Mouse (Mus musculus) neural tube, embryonic 14.5 days (tissue): Measurements from ENCODE around the gene Col6a1. TPM values are rescaled to one million over a fixed set of nuclear protein-coding genes. Genes with fewer than 3 reads are reported as not detected.

Experiments
- ATAC-seq: fragments of 200-750 bp; cut with Nextera tagmentation; 2 replicates; pipeline ENCODE4 v1.8.0; 2017; ENCODE audit warnings: low read depth, mild to moderate bottlenecking, moderate TSS enrichment, moderate library complexity
- H3K27ac ChIP-seq: fragments of 300-500 bp; sonication (generic); 2 replicates; pipeline ENCODE4 v1.5.1; 2014; ENCODE audit warnings: low read depth, mild to moderate bottlenecking, control low read depth, low read length, moderate library complexity, mixed read lengths
- H3K27me3 ChIP-seq: fragments of 300-500 bp; sonication (generic); 2 replicates; pipeline ENCODE4 v1.6.1; 2014; ENCODE audit warnings: low read length; ENCODE audit not compliant: control insufficient read depth, insufficient read depth
- H3K36me3 ChIP-seq: fragments of 300-500 bp; sonication (generic); 2 replicates; pipeline ENCODE4 v1.6.1; 2014; ENCODE audit warnings: low read length, mixed read lengths; ENCODE audit not compliant: control insufficient read depth, insufficient read depth
- H3K4me1 ChIP-seq: fragments of 300-500 bp; sonication (generic); 2 replicates; pipeline ENCODE4 v1.6.1; 2014; ENCODE audit warnings: low read length; ENCODE audit not compliant: control insufficient read depth, insufficient read depth
- H3K4me2 ChIP-seq: fragments of 300-500 bp; sonication (generic); 2 replicates; pipeline ENCODE4 v1.6.1; 2014; ENCODE audit warnings: mild to moderate bottlenecking, low read depth, low read length, control low read depth
- H3K4me3 ChIP-seq: fragments of 300-500 bp; sonication (generic); 2 replicates; pipeline ENCODE4 v1.5.1; 2014; ENCODE audit warnings: low read depth, low read length, control low read depth, mixed read lengths
- H3K9ac ChIP-seq: fragments of 300-500 bp; sonication (generic); replicated peaks from 2 replicates; pipeline ENCODE4 v1.6.1; 2014; ENCODE audit warnings: low read depth, mild to moderate bottlenecking, control low read depth, low read length, mixed read lengths
- H3K9me3 ChIP-seq: fragments of 300-500 bp; sonication (generic); 2 replicates; pipeline ENCODE4 v1.6.1; 2016; ENCODE audit warnings: low read length; ENCODE audit not compliant: control insufficient read depth
- WGBS: fragments of 180-500 bp; shearing (Covaris S2); extraction: QIAGEN DNeasy Blood & Tissue Kit; methylation state at CpG from one replicate; pipeline ENCODE4 v1.1.7; 2014; 5-methylcytosine and 5-hydroxymethylcytosine counted together
- polyA plus RNA-seq: library from polyadenylated mRNA; unstranded; fragments of >200 nt; fragmentation: Nextera tagmentation; extraction: Ambion mirVana; gene quantifications from 2 replicates; pipeline ENCODE4 v1.2.1, GENCODE M21; 2014

Col6a1 gene
- polyA plus RNA-seq, 1 experiment from 2014 or later: 2.6 TPM

DNA sequence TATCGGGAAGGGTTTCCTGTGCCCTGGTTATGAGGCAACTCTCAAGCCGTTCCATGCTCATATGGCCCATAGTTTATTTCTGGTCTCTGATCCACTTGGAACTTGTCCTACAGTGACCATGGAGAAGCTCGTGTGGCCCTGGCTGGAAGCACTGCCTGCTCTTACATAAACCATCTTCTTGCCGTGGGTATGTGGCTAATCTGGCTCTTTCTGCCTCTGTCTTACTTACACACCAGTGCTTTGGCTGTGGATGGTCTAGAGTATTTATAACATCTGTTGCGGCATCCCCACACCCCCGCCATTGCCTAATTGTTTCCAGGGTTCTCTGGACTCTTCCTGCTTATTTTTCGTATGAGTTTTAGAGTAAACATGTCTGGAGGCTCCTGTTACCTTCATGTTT lies 26.2 kb downstream of the Col6a1 start:
- Histone ChIP-seq H3K27ac (no peak overlapping the region), H3K9me3 (no peaks in the 10 kb centered on the region), H3K27me3 (no peaks in the 10 kb centered on the region), H3K4me3 (no peak overlapping the region), H3K36me3 (no peaks in the 10 kb centered on the region), H3K4me2 (no peak overlapping the region), H3K4me1 (no peaks in the 10 kb centered on the region), H3K9ac (no peak overlapping the region)
- 89% methylated on average over 7 of the region's 7 CpGs for WGBS
- no peak for ATAC-seq

DNA sequence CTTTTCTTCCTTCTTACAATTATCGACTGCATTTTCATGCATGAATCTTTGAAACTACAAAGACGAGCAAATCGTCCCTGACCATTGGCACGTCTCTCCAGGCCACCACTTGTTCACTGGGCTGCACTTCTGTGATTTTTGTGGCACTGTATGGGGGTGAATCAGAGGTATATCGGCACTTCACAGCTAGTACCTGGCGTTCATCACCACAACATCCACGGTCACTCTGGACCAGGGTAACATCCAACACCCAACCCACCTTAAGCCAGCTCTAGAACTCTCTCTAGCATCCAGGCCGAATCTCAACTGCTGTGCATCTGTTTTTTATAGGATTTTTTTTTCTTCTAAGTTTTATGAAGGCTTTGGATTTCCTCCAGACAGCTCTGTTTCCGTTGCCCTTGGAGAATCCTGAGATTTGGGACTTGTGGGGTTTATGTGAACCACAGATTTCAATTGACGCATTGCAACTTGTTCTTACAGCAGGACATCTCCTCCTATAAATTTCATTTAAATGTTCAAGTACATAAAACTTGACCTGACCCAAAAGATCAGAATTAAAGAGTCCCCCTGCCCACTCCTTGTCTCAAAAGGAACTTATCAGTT lies 30.6 kb downstream of the Col6a1 start:
- no peaks in the 10 kb centered on the region for H3K27me3 ChIP-seq
- H3K36me3 ChIP-seq: no peaks in the 10 kb centered on the region
- H3K4me3 ChIP-seq: no peak overlapping the region
- no peaks in the 10 kb centered on the region for H3K4me1 ChIP-seq
- H3K4me2 ChIP-seq: no peak overlapping the region
- no peak overlapping the region for H3K27ac ChIP-seq
- H3K9ac ChIP-seq: no peak overlapping the region
- ATAC-seq: no peak
- 89% methylated on average over 10 of the region's 10 CpGs for WGBS
- H3K9me3 ChIP-seq: no peaks in the 10 kb centered on the region

DNA sequence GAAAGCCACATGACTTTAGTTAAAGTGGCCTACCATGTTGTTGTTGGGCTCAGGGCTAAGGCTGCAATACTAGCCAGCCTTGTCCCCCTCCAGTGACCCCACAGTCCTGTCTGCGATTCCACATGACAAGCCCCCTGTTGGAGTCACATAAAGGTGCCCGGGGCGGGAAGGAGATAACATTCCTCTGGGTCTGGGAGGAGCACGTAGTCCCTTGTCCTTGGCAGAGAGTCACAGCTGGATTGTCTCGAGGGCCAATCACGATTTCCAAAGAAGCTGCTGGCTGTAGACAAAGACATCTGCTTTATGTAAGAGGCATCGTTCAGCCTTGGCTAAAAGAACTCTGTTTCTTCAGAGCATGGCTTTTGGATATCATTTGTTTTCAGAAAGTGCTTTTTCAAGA lies 31.2 kb downstream of the Col6a1 start:
- no peak overlapping the region for H3K4me3 ChIP-seq
- H3K36me3 ChIP-seq: no peaks in the 10 kb centered on the region
- no peak overlapping the region for H3K27ac ChIP-seq
- H3K9me3 ChIP-seq: no peaks in the 10 kb centered on the region
- 53% methylated on average over 7 of the region's 7 CpGs for WGBS
- no peaks in the 10 kb centered on the region for H3K27me3 ChIP-seq
- no peak overlapping the region for H3K4me2 ChIP-seq
- H3K9ac ChIP-seq: no peak overlapping the region
- no peaks in the 10 kb centered on the region for H3K4me1 ChIP-seq
- ATAC-seq: no peak

DNA sequence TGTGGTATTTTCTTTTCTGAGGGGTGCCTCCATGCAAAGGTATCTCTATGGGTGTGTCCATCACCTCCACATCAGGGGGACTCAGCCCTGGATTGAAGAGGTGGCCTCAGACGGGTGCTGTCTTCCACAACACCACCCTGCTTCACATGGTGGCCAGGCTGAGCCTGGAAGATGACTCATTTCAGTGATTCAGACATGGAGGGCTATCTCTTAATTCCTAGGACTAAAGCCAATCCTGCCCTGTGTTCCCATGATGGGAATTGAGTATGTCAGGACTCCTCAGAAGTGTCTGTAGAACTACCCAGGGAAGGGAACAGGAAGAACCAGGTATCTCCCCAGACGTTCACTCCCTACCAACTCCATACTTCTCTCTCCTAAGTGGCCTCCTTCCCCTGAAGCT lies 32.5 kb downstream of the Col6a1 start:
- no peaks in the 10 kb centered on the region for H3K9me3 ChIP-seq
- no peaks in the 10 kb centered on the region for H3K27me3 ChIP-seq
- WGBS: 80% methylated on average over 2 of the region's 2 CpGs
- H3K27ac ChIP-seq: no peak overlapping the region
- no peak overlapping the region for H3K4me3 ChIP-seq
- no peak overlapping the region for H3K9ac ChIP-seq
- no peak for ATAC-seq
- H3K36me3 ChIP-seq: no peaks in the 10 kb centered on the region
- no peaks in the 10 kb centered on the region for H3K4me1 ChIP-seq
- no peak overlapping the region for H3K4me2 ChIP-seq

DNA sequence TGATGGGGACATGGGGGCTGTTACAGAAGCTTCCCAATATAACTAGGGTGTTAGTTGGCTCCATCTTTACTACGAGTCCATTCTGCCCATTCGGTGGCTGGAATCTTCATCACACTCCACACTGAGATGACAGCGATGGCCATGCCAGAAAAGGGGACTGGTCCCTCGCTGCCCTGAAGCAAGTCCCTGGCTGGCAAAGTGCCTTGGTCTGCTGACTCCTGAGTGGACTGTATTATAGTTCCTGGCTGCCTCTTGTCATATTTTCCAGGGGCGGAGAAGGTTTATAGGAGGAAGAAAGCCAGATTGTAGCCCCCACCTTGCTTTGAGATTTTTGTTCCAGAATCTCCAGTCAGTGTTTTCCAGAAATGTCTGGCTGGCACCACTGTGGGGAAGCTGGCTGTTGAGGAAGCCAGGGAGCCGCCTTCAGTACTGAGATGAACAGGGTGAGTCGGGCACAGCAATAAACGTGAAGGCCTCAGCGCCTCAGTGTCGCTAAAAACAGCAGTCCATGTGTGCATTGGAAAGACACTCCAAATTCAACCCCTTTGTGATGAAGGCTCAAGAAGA lies 40.4 kb downstream of the Col6a1 start:
- Histone ChIP-seq H3K27me3 (no peaks in the 10 kb centered on the region), H3K27ac (no peak overlapping the region), H3K4me2 (no peak overlapping the region), H3K36me3 (no peaks in the 10 kb centered on the region), H3K9me3 (no peaks in the 10 kb centered on the region), H3K9ac (no peak overlapping the region), H3K4me1 (no peaks in the 10 kb centered on the region), H3K4me3 (no peak overlapping the region)
- ATAC-seq: no peak
- WGBS: 90% methylated on average over 10 of the region's 10 CpGs

DNA sequence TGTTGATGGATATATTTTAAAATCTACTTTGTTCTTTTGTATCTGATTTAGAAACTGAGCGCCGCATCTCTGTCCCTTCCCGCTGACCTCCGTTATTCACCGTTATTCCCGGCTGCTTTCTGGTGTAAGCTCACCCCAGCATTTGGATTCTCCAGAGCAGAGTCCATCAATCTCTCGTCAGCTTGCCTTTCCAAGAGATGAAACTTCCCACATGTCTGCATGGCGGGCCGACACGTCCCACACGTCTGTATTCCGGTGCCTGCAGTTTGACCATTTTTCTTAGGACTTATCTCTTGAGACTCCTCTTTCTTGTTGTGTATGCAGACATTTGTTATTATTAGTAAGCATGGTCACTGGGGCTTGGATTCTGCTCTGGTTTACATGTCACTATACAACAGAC lies 42.0 kb downstream of the Col6a1 start:
- ATAC-seq: no peak
- Histone ChIP-seq H3K4me1 (no peaks in the 10 kb centered on the region), H3K4me3 (no peak overlapping the region), H3K27me3 (no peaks in the 10 kb centered on the region), H3K27ac (no peak overlapping the region), H3K36me3 (no peaks in the 10 kb centered on the region), H3K9ac (no peak overlapping the region), H3K4me2 (no peak overlapping the region), H3K9me3 (no peaks in the 10 kb centered on the region)
- WGBS: 42% methylated on average over 12 of the region's 12 CpGs

DNA sequence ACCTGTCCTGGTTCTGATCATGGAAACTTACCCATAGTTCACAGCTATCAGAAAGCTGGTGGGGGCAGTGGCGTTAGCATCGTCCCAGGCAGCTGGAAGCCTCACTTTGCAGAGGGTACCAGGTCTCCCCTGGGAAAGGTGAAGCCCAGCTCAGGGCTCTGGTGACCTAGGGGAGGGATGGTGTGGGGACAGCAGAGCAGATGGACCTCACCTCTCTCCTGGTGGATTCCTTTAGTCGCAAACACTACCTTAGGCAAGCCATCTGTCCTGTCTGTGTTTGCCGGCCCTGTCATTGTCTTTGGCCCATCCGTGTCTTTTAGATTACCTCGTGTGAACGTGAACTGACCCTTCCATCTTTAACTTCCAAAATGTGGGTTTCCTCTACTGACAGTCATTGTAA lies 42.5 kb downstream of the Col6a1 start:
- H3K4me2 ChIP-seq: no peak overlapping the region
- H3K9ac ChIP-seq: no peak overlapping the region
- no peak overlapping the region for H3K4me3 ChIP-seq
- H3K4me1 ChIP-seq: no peaks in the 10 kb centered on the region
- no peaks in the 10 kb centered on the region for H3K9me3 ChIP-seq
- H3K27me3 ChIP-seq: no peaks in the 10 kb centered on the region
- WGBS: 49% methylated on average over 7 of the region's 7 CpGs
- H3K27ac ChIP-seq: no peak overlapping the region
- ATAC-seq: no peak
- no peaks in the 10 kb centered on the region for H3K36me3 ChIP-seq

DNA sequence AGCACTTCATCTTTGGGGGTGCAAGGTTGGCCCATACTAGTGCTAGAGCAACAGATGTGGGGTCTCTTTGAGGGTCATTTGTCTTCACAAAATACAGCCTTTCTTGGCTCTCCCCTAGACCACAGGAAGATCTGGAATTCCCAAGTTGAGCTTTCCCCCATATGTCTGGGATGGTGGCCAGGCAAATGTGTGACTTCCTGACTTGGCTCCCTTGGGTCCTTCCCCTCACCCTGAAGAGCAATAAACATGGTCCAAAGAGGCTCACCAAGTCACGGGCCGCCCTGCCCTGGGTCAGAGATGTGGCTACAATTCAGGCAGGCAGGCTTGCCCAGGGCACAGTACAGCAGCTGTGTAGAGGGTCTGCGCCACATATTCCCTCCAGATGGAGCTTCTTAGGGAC lies 44.1 kb downstream of the Col6a1 start:
- H3K36me3 ChIP-seq: no peaks in the 10 kb centered on the region
- H3K4me3 ChIP-seq: no peak overlapping the region
- no peaks in the 10 kb centered on the region for H3K4me1 ChIP-seq
- no peaks in the 10 kb centered on the region for H3K9me3 ChIP-seq
- no peaks in the 10 kb centered on the region for H3K27me3 ChIP-seq
- H3K9ac ChIP-seq: no peak overlapping the region
- 78% methylated on average over 3 of the region's 3 CpGs for WGBS
- H3K27ac ChIP-seq: no peak overlapping the region
- H3K4me2 ChIP-seq: no peak overlapping the region
- no peak for ATAC-seq

DNA sequence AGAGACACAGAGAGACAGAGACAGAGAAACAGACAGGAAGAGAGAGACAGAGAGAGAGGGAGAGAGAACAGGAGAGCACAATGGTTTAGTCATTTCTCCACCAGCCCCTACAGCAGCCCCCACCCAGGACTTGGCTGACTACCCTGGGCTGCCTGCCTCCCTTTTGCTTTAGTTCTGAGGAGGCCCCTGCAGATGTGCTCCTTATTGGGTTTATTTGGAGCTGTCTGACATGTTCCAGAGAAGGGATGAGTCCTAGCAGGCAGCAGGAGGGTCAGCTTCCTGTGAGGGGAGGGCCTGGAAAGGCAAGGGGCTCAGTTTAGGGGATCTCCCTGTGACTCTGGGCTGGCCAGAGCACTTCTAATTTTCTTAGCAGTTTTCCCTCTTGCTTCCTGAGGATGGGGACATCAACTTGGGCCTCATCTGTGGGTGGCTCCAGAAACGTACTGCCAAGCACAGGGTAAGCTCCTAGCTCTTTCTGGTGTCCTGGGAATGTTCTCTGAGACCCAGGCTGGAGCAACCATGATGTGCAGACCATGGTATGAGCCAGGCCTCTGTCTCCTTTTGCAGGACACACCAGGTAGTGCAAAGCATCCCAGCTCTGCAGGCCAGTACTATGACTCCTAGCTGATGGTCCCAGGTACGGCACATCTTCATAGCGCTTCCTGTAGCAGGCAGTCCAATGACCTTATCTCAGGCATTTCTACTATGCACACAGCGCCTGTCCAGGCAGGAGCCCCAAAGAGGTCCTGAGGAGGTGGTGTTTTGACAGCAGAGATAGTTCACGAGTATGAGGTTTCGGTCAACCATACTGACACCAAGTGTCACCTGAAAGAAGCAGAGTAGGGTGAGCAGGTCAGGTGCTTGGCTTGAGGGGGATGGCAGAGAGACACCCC lies 45.0 kb downstream of the Col6a1 start:
- 89% methylated on average over 6 of the region's 6 CpGs for WGBS
- no peaks in the 10 kb centered on the region for H3K4me1 ChIP-seq
- H3K9ac ChIP-seq: no peak overlapping the region
- no peak overlapping the region for H3K4me2 ChIP-seq
- no peaks in the 10 kb centered on the region for H3K9me3 ChIP-seq
- ATAC-seq: no peak
- H3K36me3 ChIP-seq: no peaks in the 10 kb centered on the region
- no peaks in the 10 kb centered on the region for H3K27me3 ChIP-seq
- H3K4me3 ChIP-seq: no peak overlapping the region
- H3K27ac ChIP-seq: no peak overlapping the region
